Mouse (Mus musculus): ENCODE data around the gene Isyna1.

DNA sequence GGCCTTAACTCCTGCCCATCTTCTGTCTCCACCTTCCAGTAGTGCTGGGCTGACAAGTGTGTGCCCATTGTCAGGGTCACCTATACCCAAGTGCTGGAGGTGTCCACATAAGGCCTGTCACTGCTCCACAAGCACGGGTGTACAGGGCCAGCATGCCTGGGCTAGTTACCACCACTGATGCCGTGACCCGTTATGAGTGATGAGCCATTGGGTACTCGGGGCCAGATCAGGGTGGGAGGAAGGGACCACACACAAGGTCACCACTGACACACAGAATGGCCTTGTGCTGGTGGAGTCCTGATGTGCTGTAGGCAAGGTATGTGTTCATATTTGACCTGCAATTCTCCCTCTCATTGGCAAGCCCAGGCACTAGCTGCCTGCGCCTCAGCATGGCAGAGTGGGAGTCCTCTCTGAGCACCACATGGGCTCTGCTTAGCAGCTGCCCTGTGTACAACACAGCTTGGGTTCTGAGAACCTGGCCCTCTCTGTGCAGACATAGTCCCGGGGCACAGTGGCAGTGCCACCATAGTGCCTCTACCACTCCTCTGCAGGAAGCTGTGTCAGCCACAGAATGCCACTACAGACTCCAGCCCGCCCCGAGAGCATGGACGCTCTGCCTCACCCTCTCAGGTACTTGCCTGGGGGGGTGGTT lies 9.4 kb upstream of the Isyna1 start:
- TF ChIP-seq CTCF (IDR thresholded peaks at IDR 0.05; ENCODE audit: insufficient read depth, low read length): no peak
- TF ChIP-seq POLR2A (IDR thresholded peaks at IDR 0.05; ENCODE audit: borderline replicate concordance, extremely low read depth, low read depth, low read length): no peak
